Mouse (Mus musculus) T-helper 2 cell (primary cell): ENCODE measurements around the gene Stam.
"Not testable (repeated sequence)": the region's sequence is repeated elsewhere in the genome, so short reads cannot be mapped to it uniquely, and the experiment has no call there.

Experiments
- in situ Hi-C: fragments of 300-600 bp; cut with MboI, MseI; formaldehyde crosslinking; loops from one replicate; pipeline ENCODE4 v1.15.1; 2025; ENCODE audit warnings: high pct_unique_total_duplicates

Gene Stam

GRCm38 (mm10) chr2:14073362-14074220, at the start of gene Stam:
Gene Stam (plus strand): TSS chr2:14074098.
- in situ Hi-C loops = loop anchor here (25.0 kb wide), 1 partner anchor 989 kb away; the partner anchor contains the start of gene Nsun6

GRCm38 (mm10) chr2:14041249-14041648, 32.6 kb upstream of the Stam start:
- in situ Hi-C loops = loop anchor here (10.0 kb wide), 2 partner anchors 124 to 274 kb away; no protein-coding TSS in a partner anchor

DNA sequence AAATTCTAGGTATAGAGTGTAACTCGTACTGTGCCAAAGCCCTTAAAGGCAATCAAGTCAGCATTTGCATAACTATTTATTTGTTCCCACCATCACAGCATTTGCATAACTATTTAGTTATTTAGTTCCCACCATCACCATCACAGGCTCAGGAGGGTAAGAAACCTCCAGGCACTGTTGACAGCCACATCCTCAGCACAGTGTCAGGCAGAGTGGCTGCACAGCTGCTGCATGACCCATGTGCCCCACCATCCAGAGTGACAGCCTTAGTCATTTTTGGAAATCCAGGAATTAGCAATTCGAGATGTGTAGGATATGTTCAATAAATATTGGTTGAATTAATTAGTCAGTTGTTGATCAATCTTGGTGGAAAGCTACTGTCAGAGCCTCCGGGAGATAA, 30.9 kb upstream of the Stam start:
- in situ Hi-C loops = loop anchor here (10.0 kb wide), 2 partner anchors 122 to 272 kb away; no protein-coding TSS in a partner anchor

- in situ Hi-C loops = loop anchor here (10.0 kb wide), 2 partner anchors 121 to 271 kb away; no protein-coding TSS in a partner anchor
Observed at GRCm38 (mm10) chr2:14043577-14044170, 30.2 kb upstream of the Stam start.

DNA sequence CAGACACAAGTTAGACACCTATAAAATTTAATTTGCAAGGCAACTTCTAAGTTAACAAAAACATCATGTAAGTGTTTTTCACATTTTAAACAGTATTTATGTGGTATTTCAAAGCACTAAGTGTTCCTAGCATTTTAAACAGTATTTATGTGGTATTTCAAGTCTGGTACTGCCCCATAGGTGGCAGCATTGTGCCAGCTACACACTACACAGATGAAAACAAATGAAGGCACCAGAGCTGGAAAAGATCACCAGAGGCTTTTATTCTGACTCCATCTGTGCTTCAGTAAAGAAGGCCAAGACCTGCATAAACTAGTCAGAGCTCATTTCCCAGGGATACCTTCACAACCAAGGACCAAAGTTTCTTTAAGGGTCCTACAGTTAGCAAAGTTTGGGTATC, 25.5 kb upstream of the Stam start:
- in situ Hi-C loops = loop anchor here (10.0 kb wide), 2 partner anchors 116 to 266 kb away; no protein-coding TSS in a partner anchor

DNA sequence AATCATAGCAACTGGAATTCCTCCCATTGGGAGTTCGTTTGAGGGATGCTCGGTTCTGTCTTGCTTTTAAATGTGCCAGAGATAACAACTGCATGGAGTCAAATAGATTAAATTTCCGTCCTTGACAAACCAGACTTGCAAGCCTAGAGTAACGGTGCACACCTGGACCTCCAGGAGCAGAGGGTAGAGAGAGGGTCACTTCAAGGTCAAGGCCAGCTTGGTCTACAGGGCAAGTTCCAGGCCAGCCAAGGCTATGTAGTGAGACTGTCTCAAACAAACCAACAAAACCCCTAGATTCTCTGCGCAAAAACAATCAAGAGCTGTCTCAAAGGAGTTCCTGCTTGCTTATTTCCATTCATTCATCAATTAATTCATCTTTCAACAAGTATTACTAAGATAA, 25.1 kb upstream of the Stam start:
- in situ Hi-C loops = loop anchor here (10.0 kb wide), 2 partner anchors 116 to 266 kb away; no protein-coding TSS in a partner anchor

- in situ Hi-C loops = loop anchor here (10.0 to 25.0 kb wide), 2 partner anchors 91 to 1009 kb away; partner anchors contain the start of gene Nsun6
Observed at GRCm38 (mm10) chr2:14053618-14054017, 20.3 kb upstream of the Stam start.

DNA sequence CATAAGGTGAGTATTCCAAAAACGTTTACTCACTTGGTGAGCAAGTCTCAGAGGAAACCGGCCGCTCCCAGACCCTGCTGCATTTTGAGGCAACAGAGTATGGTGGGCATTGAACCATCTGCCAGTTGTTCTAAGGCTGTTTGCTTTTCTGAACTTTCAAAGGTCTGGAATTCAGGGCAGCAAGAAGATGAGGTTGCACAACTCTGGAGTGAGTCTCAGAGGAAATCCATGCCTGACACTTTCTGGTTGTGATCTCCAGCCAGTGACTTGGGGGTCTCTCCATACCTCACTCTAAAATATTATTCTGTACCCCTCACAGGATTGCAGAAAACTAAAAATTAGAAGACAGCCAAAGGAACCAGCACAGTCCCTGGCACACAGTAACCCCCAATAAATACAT, 19.7 kb upstream of the Stam start:
- in situ Hi-C loops = loop anchor here (10.0 to 25.0 kb wide), 2 partner anchors 91 to 1008 kb away; partner anchors contain the start of gene Nsun6

- in situ Hi-C loops = loop anchor here (10.0 to 25.0 kb wide), 2 partner anchors 90 to 1008 kb away; partner anchors contain the start of gene Nsun6
Observed at GRCm38 (mm10) chr2:14054716-14055115, 19.2 kb upstream of the Stam start.

- in situ Hi-C loops = loop anchor here (10.0 to 25.0 kb wide), 2 partner anchors 90 to 1007 kb away; partner anchors contain the start of gene Nsun6
Observed at GRCm38 (mm10) chr2:14055168-14055565, 18.7 kb upstream of the Stam start.

- in situ Hi-C loops = loop anchor here (10.0 to 25.0 kb wide), 2 partner anchors 89 to 1007 kb away; partner anchors contain the start of gene Nsun6
Observed at GRCm38 (mm10) chr2:14055566-14056331, 18.1 kb upstream of the Stam start, which contains the start of gene Hacd1. Gene Hacd1 (minus strand): TSS chr2:14056135.

GRCm38 (mm10) chr2:14065704-14066650, 7.9 kb upstream of the Stam start:
- in situ Hi-C loops = loop anchor here (25.0 kb wide), 1 partner anchor 996 kb away; the partner anchor contains the start of gene Nsun6

GRCm38 (mm10) chr2:14069027-14069426, 4.9 kb upstream of the Stam start:
- in situ Hi-C loops = loop anchor here (25.0 kb wide), 1 partner anchor 993 kb away; the partner anchor contains the start of gene Nsun6

- in situ Hi-C loops = loop anchor here (25.0 kb wide), 1 partner anchor 992 kb away; the partner anchor contains the start of gene Nsun6
Observed at GRCm38 (mm10) chr2:14070466-14070865, 3.4 kb upstream of the Stam start.

DNA sequence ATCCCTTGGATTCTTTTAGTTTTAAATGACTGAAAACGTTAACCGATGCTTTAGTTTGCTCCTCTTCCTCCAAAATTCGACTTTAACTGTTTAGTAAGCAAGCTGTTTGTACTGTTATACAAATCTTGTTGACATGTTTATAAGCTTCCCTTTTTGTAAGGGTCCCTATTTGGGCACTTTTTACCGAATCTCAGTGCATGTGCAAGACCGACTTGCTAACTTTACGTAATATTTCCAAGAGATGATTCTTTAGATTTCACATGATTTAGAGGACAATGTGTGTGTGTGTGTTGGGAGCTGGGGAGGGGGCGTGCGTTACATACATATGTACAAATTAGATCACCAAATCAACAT, 913 bp upstream of the Stam start:
- in situ Hi-C loops = loop anchor here (25.0 kb wide), 1 partner anchor 989 kb away; the partner anchor contains the start of gene Nsun6

DNA sequence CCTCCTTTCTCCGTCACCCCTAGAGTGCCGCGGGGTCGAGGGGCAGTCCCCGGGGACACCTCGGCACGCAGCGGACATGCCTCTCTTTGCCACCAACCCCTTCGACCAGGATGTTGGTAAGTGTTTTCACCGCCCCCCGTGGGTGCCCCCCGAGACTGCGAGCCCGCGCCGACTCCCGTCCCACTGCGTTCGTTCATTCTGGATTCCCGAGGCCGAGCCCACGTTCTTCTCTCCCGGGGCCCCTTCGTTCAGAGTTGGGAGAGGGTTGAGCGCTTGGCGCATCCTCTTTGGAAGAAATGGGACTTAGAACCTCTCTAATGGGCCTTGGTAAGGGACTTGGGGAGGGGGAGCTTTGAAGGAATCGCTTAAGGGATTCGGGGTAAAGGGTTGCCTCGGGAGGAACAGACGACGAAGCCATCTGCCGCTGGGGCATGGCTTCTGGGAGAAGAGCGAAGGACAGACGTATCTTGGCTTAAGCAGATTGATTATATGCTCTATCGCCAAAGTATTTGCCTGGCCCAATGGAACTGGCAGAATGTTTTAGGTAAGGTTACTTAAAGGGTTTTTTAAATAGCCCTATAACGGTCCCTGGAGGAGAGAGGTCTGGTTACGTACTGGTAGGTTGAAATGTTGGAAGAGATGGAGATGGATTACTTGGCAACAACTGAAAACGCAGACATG, 463 bp downstream of the Stam start:
- in situ Hi-C loops = loop anchor here (25.0 kb wide), 1 partner anchor 988 kb away; the partner anchor contains the start of gene Nsun6

GRCm38 (mm10) chr2:14078527-14078926, 4.6 kb downstream of the Stam start:
- in situ Hi-C loops = not testable (repeated sequence)

DNA sequence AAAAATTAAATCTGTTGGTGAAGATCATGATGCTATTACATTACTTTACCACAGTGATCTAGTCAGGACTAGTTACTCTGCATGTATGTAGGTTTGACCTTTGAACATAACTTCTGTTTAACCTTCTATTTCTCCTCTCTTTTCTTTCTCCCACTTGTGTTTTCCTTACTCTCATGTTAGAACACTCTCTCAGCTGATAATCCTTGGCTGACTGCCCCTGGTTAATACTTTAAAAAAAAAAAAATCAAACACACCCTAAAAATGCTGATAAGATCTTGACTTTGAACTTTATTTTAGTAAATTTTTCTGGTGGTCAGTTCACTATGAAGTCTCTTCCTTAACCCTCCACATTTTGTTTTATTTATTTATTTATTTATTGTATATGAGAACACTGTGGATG, 26.6 kb downstream of the Stam start:
- in situ Hi-C loops = no loop called here

GRCm38 (mm10) chr2:14102603-14103002, 28.7 kb downstream of the Stam start:
- in situ Hi-C loops = no loop called here
